Mouse (Mus musculus): ENCODE data around the gene Unc13d. TPM values are rescaled to one million over a fixed set of nuclear protein-coding genes. Genes with fewer than 3 reads are reported as not detected.
"Not testable (repeated sequence)": the region's sequence is repeated elsewhere in the genome, so short reads cannot be mapped to it uniquely, and the experiment has no call there.

Unc13d gene
- total RNA-seq, 2 experiments from 2014 or later = 4.2 to 4.3 TPM

- no peak for ATAC-seq (replicated peaks; ENCODE audit: low FRiP score, poor library complexity, severe bottlenecking)
These were observed 24.2 kb upstream of the Unc13d start for GRCm38 (mm10) chr11:116101931-116102381.

- ATAC-seq (replicated peaks; ENCODE audit: low FRiP score, poor library complexity, severe bottlenecking) = no peak
These were observed 23.1 kb upstream of the Unc13d start for GRCm38 (mm10) chr11:116100839-116101238.

GRCm38 (mm10) chr11:116100385-116100784, 22.6 kb upstream of the Unc13d start:
- no peak for ATAC-seq (replicated peaks; ENCODE audit: low FRiP score, poor library complexity, severe bottlenecking)

GRCm38 (mm10) chr11:116099462-116099861, 21.7 kb upstream of the Unc13d start:
- no peak for ATAC-seq (replicated peaks; ENCODE audit: low FRiP score, poor library complexity, severe bottlenecking)

GRCm38 (mm10) chr11:116098711-116099460, 21.1 kb upstream of the Unc13d start:
- no peak for ATAC-seq (replicated peaks; ENCODE audit: low FRiP score, poor library complexity, severe bottlenecking)

- ATAC-seq (replicated peaks; ENCODE audit: low FRiP score, poor library complexity, severe bottlenecking) = 0 out of 2 replicates have a peak, but pooled peaks have one; percentile 31
These were observed 18.7 kb upstream of the Unc13d start for GRCm38 (mm10) chr11:116096213-116097108.

GRCm38 (mm10) chr11:116095573-116095972, 17.8 kb upstream of the Unc13d start:
- no peak for ATAC-seq (replicated peaks; ENCODE audit: low FRiP score, poor library complexity, severe bottlenecking)

- ATAC-seq (replicated peaks; ENCODE audit: low FRiP score, poor library complexity, severe bottlenecking) = no peak
These were observed 16.2 kb upstream of the Unc13d start for GRCm38 (mm10) chr11:116093771-116094565.

- not testable (repeated sequence) for ATAC-seq (replicated peaks; ENCODE audit: low FRiP score, poor library complexity, severe bottlenecking)
These were observed 15.2 kb upstream of the Unc13d start for GRCm38 (mm10) chr11:116092959-116093358.

GRCm38 (mm10) chr11:116091591-116091990, 13.8 kb upstream of the Unc13d start:
- no peak for ATAC-seq (replicated peaks; ENCODE audit: low FRiP score, poor library complexity, severe bottlenecking)

GRCm38 (mm10) chr11:116089545-116089944, 11.8 kb upstream of the Unc13d start:
- ATAC-seq (replicated peaks; ENCODE audit: low FRiP score, poor library complexity, severe bottlenecking) = no peak

GRCm38 (mm10) chr11:116088741-116089394, 11.1 kb upstream of the Unc13d start:
- ATAC-seq (replicated peaks; ENCODE audit: low FRiP score, poor library complexity, severe bottlenecking) = no peak

GRCm38 (mm10) chr11:116088188-116088587, 10.4 kb upstream of the Unc13d start:
- no peak for ATAC-seq (replicated peaks; ENCODE audit: low FRiP score, poor library complexity, severe bottlenecking)

- peak; percentile 76 for ATAC-seq (replicated peaks; ENCODE audit: low FRiP score, poor library complexity, severe bottlenecking)
These were observed 9.7 kb upstream of the Unc13d start for GRCm38 (mm10) chr11:116087194-116088130.

GRCm38 (mm10) chr11:116086258-116087193, 8.8 kb upstream of the Unc13d start, which contains the start of gene Wbp2:
TSS of gene Wbp2 (minus strand) at chr11:116086995.
- ATAC-seq (replicated peaks; ENCODE audit: low FRiP score, poor library complexity, severe bottlenecking) = peak; percentile 89

- 0 out of 2 replicates have a peak, but pooled peaks have one; percentile 9 for ATAC-seq (replicated peaks; ENCODE audit: low FRiP score, poor library complexity, severe bottlenecking)
These were observed 6.4 kb upstream of the Unc13d start for GRCm38 (mm10) chr11:116084166-116084565.

- ATAC-seq (replicated peaks; ENCODE audit: low FRiP score, poor library complexity, severe bottlenecking) = no peak
These were observed 5.4 kb upstream of the Unc13d start for GRCm38 (mm10) chr11:116083096-116083672.
